In the genomic region with DNA sequence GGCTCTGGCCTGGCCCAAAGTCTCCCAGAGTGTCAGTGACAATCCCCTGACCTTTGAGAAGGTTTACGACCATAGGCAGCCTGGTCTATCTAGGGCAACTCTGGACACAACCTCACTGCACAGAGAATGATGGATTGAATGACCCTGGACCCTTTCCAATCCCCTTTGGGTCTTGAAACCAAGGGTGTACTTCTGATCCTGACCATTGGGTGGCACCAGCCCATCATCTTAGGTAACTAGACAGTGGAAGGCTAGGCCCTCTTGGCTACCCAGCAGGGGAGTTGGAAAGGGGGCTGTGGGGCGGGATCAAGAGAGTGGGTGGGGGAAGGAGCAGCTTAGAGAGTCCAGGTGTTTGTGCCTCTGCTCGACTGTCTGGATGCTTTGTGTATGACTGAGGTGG, we compare ENCODE assay signal across 8 mouse cellular contexts.
DNase-seq lines count a peak whose midpoint lies in the region; ATAC-seq and TF ChIP-seq lines count a peak whose summit lies in the region.

No protein-coding gene starts in this region.

- H3K4me2 ChIP-seq in heart, postnatal 0 days (ENCODE audit: low read depth, low read length), result no peak overlapping the region
- no peak overlapping the region for H3K4me2 ChIP-seq in liver, embryonic 14.5 days (ENCODE audit: low read depth)

- DNase-seq in fibroblast of lung, adult 2 months (ENCODE audit: low read depth), result peak; percentile 25
- peak; percentile 60 for DNase-seq in heart, postnatal 0 days (ENCODE audit: low spot score)
- DNase-seq in kidney, postnatal 14 days, result peak; percentile 60
- peak in 2 of 3 experiments; percentile 2 to 6 for DNase-seq in liver, embryonic 14.5 days (ENCODE audit: low read depth in 3 of 3, low spot score in 3 of 3)
- peak; percentile 50 for DNase-seq in ovary, postnatal 36 days (ENCODE audit: low spot score)
- peak; percentile 47 to 69 for DNase-seq in thymus, postnatal 10 days (ENCODE audit: low spot score in 2 of 2)

- peak; percentile 65 for TF ChIP-seq CTCF in E14TG2a.4 (conservative IDR thresholded peaks at IDR 0.05; ENCODE audit: low read length)
- peak; percentile 20; the same call in 1 of the 2 replicates for TF ChIP-seq CTCF in bone marrow macrophage, adult 2 months (IDR thresholded peaks at IDR 0.05; ENCODE audit: low read depth, low read length)
- peak; percentile 84 for TF ChIP-seq CTCF in heart, postnatal 0 days (IDR thresholded peaks at IDR 0.05; ENCODE audit: low read depth)
- peak; percentile 69 for TF ChIP-seq CTCF in liver, embryonic 14.5 days (IDR thresholded peaks at IDR 0.05; ENCODE audit: low read depth)

- H3K9ac ChIP-seq in heart, postnatal 0 days (replicated peaks; ENCODE audit: low read depth, low read length), result no peak overlapping the region
- no peak overlapping the region for H3K9ac ChIP-seq in liver, embryonic 14.5 days (replicated peaks)

- TF ChIP-seq EP300 in heart, postnatal 0 days (IDR thresholded peaks at IDR 0.05; ENCODE audit: low read depth), result no peak
- no peak for TF ChIP-seq EP300 in liver, embryonic 14.5 days (IDR thresholded peaks at IDR 0.05; ENCODE audit: low read depth)

- peak; percentile 24; the same call in 1 of the 2 replicates for ATAC-seq in heart, postnatal 0 days (ENCODE audit: insufficient read depth, low read depth)
- ATAC-seq in liver, embryonic 14.5 days (ENCODE audit: insufficient read depth), result no peak

- no peaks in the 10 kb centered on the region for H3K9me3 ChIP-seq in E14TG2a.4 (ENCODE audit: low read length)
- H3K9me3 ChIP-seq in heart, postnatal 0 days (replicated peaks; ENCODE audit: control insufficient read depth, low read length), result no peaks in the 10 kb centered on the region
- H3K9me3 ChIP-seq in liver, embryonic 14.5 days (ENCODE audit: control insufficient read depth, low read length), result no peaks in the 10 kb centered on the region

- H3K4me1 ChIP-seq in E14TG2a.4 (replicated peaks; ENCODE audit: low read depth, low read length), result no peaks in the 10 kb centered on the region; the same call in 1 of the 2 replicates
- no peaks in the 10 kb centered on the region for H3K4me1 ChIP-seq in bone marrow macrophage, adult 2 months (ENCODE audit: control insufficient read depth, insufficient read depth, low read length)
- no peaks in the 10 kb centered on the region for H3K4me1 ChIP-seq in heart, postnatal 0 days (ENCODE audit: control insufficient read depth, insufficient read depth)
- no peaks in the 10 kb centered on the region for H3K4me1 ChIP-seq in liver, embryonic 14.5 days (replicated peaks; ENCODE audit: control insufficient read depth in 2 of 2, insufficient read depth in 2 of 2, low read length in 1 of 2)

- no peak overlapping the region for H3K4me3 ChIP-seq in E14TG2a.4 (replicated peaks; ENCODE audit: low read length)
- H3K4me3 ChIP-seq in bone marrow macrophage, adult 2 months (ENCODE audit: insufficient read depth, low read length), result no peak overlapping the region
- H3K4me3 ChIP-seq in heart, postnatal 0 days (ENCODE audit: low read depth, low read length), result no peak overlapping the region
- no peak overlapping the region for H3K4me3 ChIP-seq in liver, embryonic 14.5 days (ENCODE audit: insufficient read depth in 1 of 2, low read depth in 2 of 2, low read length in 2 of 2)

- H3K27ac ChIP-seq in bone marrow macrophage, adult 2 months (ENCODE audit: insufficient read depth, low read depth, low read length), result no peak overlapping the region
- H3K27ac ChIP-seq in heart, postnatal 0 days (ENCODE audit: low read depth), result no peak overlapping the region
- H3K27ac ChIP-seq in liver, embryonic 14.5 days, result no peak overlapping the region

- TF ChIP-seq POLR2A in bone marrow macrophage, adult 2 months (IDR thresholded peaks at IDR 0.05; ENCODE audit: borderline replicate concordance, low read depth, low read length), result no peak

- H3K27me3 ChIP-seq in E14TG2a.4 (ENCODE audit: insufficient read depth, low read length), result peaks cover 20% of the 10 kb centered on the region
- no peaks in the 10 kb centered on the region for H3K27me3 ChIP-seq in heart, postnatal 0 days (ENCODE audit: control insufficient read depth, insufficient read depth, low read length)
- no peaks in the 10 kb centered on the region for H3K27me3 ChIP-seq in liver, embryonic 14.5 days (ENCODE audit: control insufficient read depth, insufficient read depth, low read length)

- no peaks in the 10 kb centered on the region for H3K36me3 ChIP-seq in E14TG2a.4 (ENCODE audit: insufficient read depth, low read length)
- no peaks in the 10 kb centered on the region for H3K36me3 ChIP-seq in heart, postnatal 0 days (replicated peaks; ENCODE audit: control insufficient read depth, insufficient read depth, low read length)
- no peaks in the 10 kb centered on the region for H3K36me3 ChIP-seq in liver, embryonic 14.5 days (replicated peaks; ENCODE audit: control insufficient read depth, insufficient read depth, low read depth)

- WGBS in heart, postnatal 0 days, result 11% methylated on average over 3 of the region's 3 CpGs
- WGBS in liver, embryonic 14.5 days (ENCODE audit: insufficient replicate concordance), result 8% methylated on average over 3 of the region's 3 CpGs

Comparison
In these comparisons a context has a peak if more than half of its experiments do, and no peak if none do; other contexts are left out.
1. CTCF ChIP-seq: peak in every context shown above with its lines; median percentile 84 in heart, postnatal 0 days; 69 in liver, embryonic 14.5 days; 65 in E14TG2a.4; 20 in bone marrow macrophage, adult 2 months.
2. DNase-seq: peak in every context shown above with its lines; median percentile 60 in heart, postnatal 0 days; 60 in kidney, postnatal 14 days; 58 in thymus, postnatal 10 days; 50 in ovary, postnatal 36 days; 25 in fibroblast of lung, adult 2 months; 4 in liver, embryonic 14.5 days.